Mouse (Mus musculus) hindbrain, embryonic 13.5 days (tissue): Measurements from ENCODE around the gene Gm20388. TPM values are rescaled to one million over a fixed set of nuclear protein-coding genes. Genes with fewer than 3 reads are reported as not detected.
"Not testable (repeated sequence)": the region's sequence is repeated elsewhere in the genome, so short reads cannot be mapped to it uniquely, and the experiment has no call there.

Experiments
- ATAC-seq: fragments of 200-750 bp; cut with Nextera tagmentation; 2 replicates; pipeline ENCODE4 v1.8.0; 2017; ENCODE audit warnings: moderate TSS enrichment; ENCODE audit not compliant: low FRiP score
- H3K27ac ChIP-seq: fragments of 300-500 bp; sonication (generic); 2 replicates; pipeline ENCODE4 v1.5.1; 2015; ENCODE audit warnings: inconsistent platforms, mild to moderate bottlenecking, moderate library complexity
- H3K27me3 ChIP-seq: fragments of 300-500 bp; sonication (generic); 2 replicates; pipeline ENCODE4 v1.6.1; 2015; ENCODE audit warnings: mild to moderate bottlenecking, inconsistent platforms
- H3K36me3 ChIP-seq: fragments of 300-500 bp; sonication (generic); 2 replicates; pipeline ENCODE4 v1.6.1; 2015; ENCODE audit warnings: mild to moderate bottlenecking, inconsistent platforms
- H3K4me1 ChIP-seq: fragments of 300-500 bp; sonication (generic); replicated peaks from 2 replicates; pipeline ENCODE4 v1.6.1; 2015; ENCODE audit warnings: inconsistent platforms
- H3K4me2 ChIP-seq: fragments of 300-500 bp; sonication (generic); 2 replicates; pipeline ENCODE4 v1.6.1; 2015; ENCODE audit warnings: inconsistent platforms, mild to moderate bottlenecking, moderate library complexity
- H3K4me3 ChIP-seq: fragments of 300-500 bp; sonication (generic); 2 replicates; pipeline ENCODE4 v1.5.1; 2015; ENCODE audit warnings: mild to moderate bottlenecking, inconsistent platforms
- H3K9ac ChIP-seq: fragments of 300-500 bp; sonication (generic); 2 replicates; pipeline ENCODE4 v1.6.1; 2015; ENCODE audit warnings: mild to moderate bottlenecking, inconsistent platforms
- H3K9me3 ChIP-seq: fragments of 300-500 bp; sonication (generic); 2 replicates; pipeline ENCODE4 v1.6.1; 2016; ENCODE audit warnings: inconsistent platforms
- WGBS: fragments of 180-500 bp; shearing (Covaris S2); methylation state at CpG from one replicate; pipeline ENCODE4 v1.1.7; 2015; 5-methylcytosine and 5-hydroxymethylcytosine counted together
- polyA plus RNA-seq: library from polyadenylated mRNA; unstranded; fragments of >200 nt; fragmentation: Nextera tagmentation; extraction: Ambion mirVana; gene quantifications from 2 replicates; pipeline ENCODE4 v1.2.1, GENCODE M21; 2015

Gene Gm20388
- polyA plus RNA-seq, 1 experiment from 2014 or later, result 1.9 TPM

- H3K4me2 ChIP-seq, result peak within 1 kb of the TSS; percentile 94
- H3K36me3 ChIP-seq, result peaks cover 41% of the 10 kb centered on the region
- peak within 1 kb of the TSS; percentile 93 for H3K4me3 ChIP-seq
- H3K4me1 ChIP-seq, result peaks cover 65% of the 10 kb centered on the region
- peak within 1 kb of the TSS; percentile 90 for H3K27ac ChIP-seq
- no peaks in the 10 kb centered on the region for H3K9me3 ChIP-seq
- H3K27me3 ChIP-seq, result no peaks in the 10 kb centered on the region
- ATAC-seq, result no peak; the same call in 1 of the 2 replicates
- peak within 1 kb of the TSS; percentile 94 for H3K9ac ChIP-seq
- 2% methylated on average over 51 of the region's 51 CpGs for WGBS
These were observed 757.8 kb downstream of the Gm20388 start, which contains the start of gene Emc8 for GRCm38 (mm10) chr8:120668374-120668905. Emc8 (minus strand) TSS chr8:120668573.

GRCm38 (mm10) chr8:120671775-120672174 is 761.1 kb downstream of the Gm20388 start:
- Histone ChIP-seq H3K4me2 (no peak overlapping the region), H3K27me3 (no peaks in the 10 kb centered on the region), H3K4me1 (peaks cover 35% of the 10 kb centered on the region), H3K4me3 (no peak overlapping the region), H3K9me3 (no peaks in the 10 kb centered on the region), H3K9ac (no peak overlapping the region), H3K27ac (no peak overlapping the region), H3K36me3 (peaks cover 50% of the 10 kb centered on the region)
- no peak for ATAC-seq
- WGBS, result 62% methylated on average over 6 of the region's 6 CpGs

- H3K4me2 ChIP-seq, result no peak overlapping the region
- no peaks in the 10 kb centered on the region for H3K9me3 ChIP-seq
- H3K4me3 ChIP-seq, result no peak overlapping the region
- H3K27ac ChIP-seq, result no peak overlapping the region
- H3K36me3 ChIP-seq, result peaks cover 56% of the 10 kb centered on the region
- WGBS, result 93% methylated on average over 16 of the region's 16 CpGs
- H3K4me1 ChIP-seq, result peaks cover 30% of the 10 kb centered on the region
- peak overlapping the region; percentile 3; the same call in 1 of the 2 replicates for H3K9ac ChIP-seq
- no peak for ATAC-seq
- H3K27me3 ChIP-seq, result no peaks in the 10 kb centered on the region
These were observed 762.1 kb downstream of the Gm20388 start for GRCm38 (mm10) chr8:120672626-120673229.

GRCm38 (mm10) chr8:120673298-120673697 is 762.7 kb downstream of the Gm20388 start:
- Histone ChIP-seq H3K9me3 (no peaks in the 10 kb centered on the region), H3K9ac (0 out of 2 replicates have a peak overlapping the region, but pooled peaks have one; percentile 3), H3K36me3 (peaks cover 56% of the 10 kb centered on the region), H3K4me2 (no peak overlapping the region), H3K27ac (no peak overlapping the region), H3K27me3 (no peaks in the 10 kb centered on the region), H3K4me3 (no peak overlapping the region), H3K4me1 (peaks cover 30% of the 10 kb centered on the region)
- 92% methylated on average over 7 of the region's 7 CpGs for WGBS
- ATAC-seq, result no peak

- no peak overlapping the region for H3K4me2 ChIP-seq
These were observed 765.1 kb downstream of the Gm20388 start for GRCm38 (mm10) chr8:120675718-120676117.

GRCm38 (mm10) chr8:120678447-120678846 is 767.8 kb downstream of the Gm20388 start:
- ATAC-seq, result 0 out of 2 replicates have a peak, but pooled peaks have one; percentile 32
- Histone ChIP-seq H3K4me3 (no peak overlapping the region), H3K9ac (no peak overlapping the region), H3K4me1 (no peaks in the 10 kb centered on the region), H3K36me3 (peaks cover 19% of the 10 kb centered on the region), H3K27ac (no peak overlapping the region), H3K27me3 (0 out of 2 replicates have a peak, but pooled peaks cover 3% of the 10 kb centered on the region), H3K4me2 (no peak overlapping the region), H3K9me3 (no peaks in the 10 kb centered on the region)
- 12% methylated on average over 10 of the region's 10 CpGs for WGBS

More at GRCm38 (mm10) chr8:120675718-120676117, 765.1 kb downstream of the Gm20388 start:
- Histone ChIP-seq H3K9me3 (no peaks in the 10 kb centered on the region), H3K36me3 (peaks cover 46% of the 10 kb centered on the region), H3K4me3 (no peak overlapping the region), H3K27me3 (no peaks in the 10 kb centered on the region), H3K27ac (no peak overlapping the region), H3K9ac (no peak overlapping the region), H3K4me1 (peaks cover 13% of the 10 kb centered on the region)
- ATAC-seq, result no peak
- WGBS, result 75% methylated on average over 8 of the region's 8 CpGs

GRCm38 (mm10) chr8:120679629-120680387 is 769.2 kb downstream of the Gm20388 start:
- Histone ChIP-seq H3K27ac (no peak overlapping the region), H3K36me3 (peaks cover 11% of the 10 kb centered on the region; the same call in 1 of the 2 replicates), H3K4me3 (no peak overlapping the region), H3K9me3 (no peaks in the 10 kb centered on the region), H3K27me3 (0 out of 2 replicates have a peak, but pooled peaks cover 3% of the 10 kb centered on the region), H3K9ac (no peak overlapping the region), H3K4me2 (no peak overlapping the region), H3K4me1 (0 out of 2 replicates have a peak, but pooled peaks cover 5% of the 10 kb centered on the region)
- ATAC-seq, result no peak
- WGBS, result 82% methylated on average over 11 of the region's 11 CpGs

GRCm38 (mm10) chr8:120680405-120680804 is 769.8 kb downstream of the Gm20388 start:
- 69% methylated on average over 7 of the region's 7 CpGs for WGBS
- not testable (repeated sequence) for ATAC-seq, H3K4me1 ChIP-seq, H3K9ac ChIP-seq, H3K27ac ChIP-seq, H3K4me2 ChIP-seq, H3K9me3 ChIP-seq, H3K4me3 ChIP-seq, H3K27me3 ChIP-seq
- H3K36me3 ChIP-seq, result peaks cover 10% of the 10 kb centered on the region; the same call in 1 of the 2 replicates

- H3K4me1 ChIP-seq, result 0 out of 2 replicates have a peak, but pooled peaks cover 7% of the 10 kb centered on the region
- H3K27ac ChIP-seq, result no peak overlapping the region
- no peak overlapping the region for H3K4me3 ChIP-seq
- peaks cover 6% of the 10 kb centered on the region; the same call in 1 of the 2 replicates for H3K36me3 ChIP-seq
- H3K27me3 ChIP-seq, result 0 out of 2 replicates have a peak, but pooled peaks cover 3% of the 10 kb centered on the region
- ATAC-seq, result no peak
- H3K4me2 ChIP-seq, result no peak overlapping the region
- H3K9ac ChIP-seq, result no peak overlapping the region
- WGBS, result 83% methylated on average over 10 of the region's 10 CpGs
- no peaks in the 10 kb centered on the region for H3K9me3 ChIP-seq
These were observed 770.5 kb downstream of the Gm20388 start for GRCm38 (mm10) chr8:120681113-120681512.

GRCm38 (mm10) chr8:120683602-120684001 is 773.0 kb downstream of the Gm20388 start:
- no peak overlapping the region for H3K9ac ChIP-seq
- no peaks in the 10 kb centered on the region for H3K36me3 ChIP-seq
- H3K4me3 ChIP-seq, result no peak overlapping the region
- H3K4me1 ChIP-seq, result 0 out of 2 replicates have a peak, but pooled peaks cover 8% of the 10 kb centered on the region
- 17% methylated on average over 10 of the region's 10 CpGs for WGBS
- 0 out of 2 replicates have a peak, but pooled peaks cover 6% of the 10 kb centered on the region for H3K27me3 ChIP-seq
- ATAC-seq, result no peak
- H3K27ac ChIP-seq, result no peak overlapping the region
- H3K9me3 ChIP-seq, result no peaks in the 10 kb centered on the region
- H3K4me2 ChIP-seq, result no peak overlapping the region

- Histone ChIP-seq H3K4me3 (no peak overlapping the region), H3K4me2 (no peak overlapping the region), H3K27me3 (0 out of 2 replicates have a peak, but pooled peaks cover 11% of the 10 kb centered on the region), H3K9me3 (no peaks in the 10 kb centered on the region), H3K36me3 (no peaks in the 10 kb centered on the region), H3K9ac (no peak overlapping the region), H3K27ac (no peak overlapping the region), H3K4me1 (0 out of 2 replicates have a peak, but pooled peaks cover 8% of the 10 kb centered on the region)
- ATAC-seq, result no peak
- 70% methylated on average over 5 of the region's 5 CpGs for WGBS
These were observed 773.4 kb downstream of the Gm20388 start for GRCm38 (mm10) chr8:120684082-120684481.

- H3K9ac ChIP-seq, result 0 out of 2 replicates have a peak overlapping the region, but pooled peaks have one; percentile 3
- 0 out of 2 replicates have a peak, but pooled peaks cover 11% of the 10 kb centered on the region for H3K27me3 ChIP-seq
- 77% methylated on average over 5 of the region's 5 CpGs for WGBS
- H3K4me1 ChIP-seq, result 0 out of 2 replicates have a peak, but pooled peaks cover 8% of the 10 kb centered on the region
- no peaks in the 10 kb centered on the region for H3K9me3 ChIP-seq
- H3K27ac ChIP-seq, result no peak overlapping the region
- no peak for ATAC-seq
- H3K4me3 ChIP-seq, result no peak overlapping the region
- no peaks in the 10 kb centered on the region for H3K36me3 ChIP-seq
- no peak overlapping the region for H3K4me2 ChIP-seq
These were observed 774.5 kb downstream of the Gm20388 start for GRCm38 (mm10) chr8:120685097-120685496.
